Mouse (Mus musculus) CH12.LX (cell line): ENCODE results near the gene Med24. TPM values are rescaled to one million over a fixed set of nuclear protein-coding genes. Genes with fewer than 3 reads are reported as not detected.

Experiments used
- DNase-seq: peaks from one replicate; pipeline ENCODE4 v3.0.0-alpha.2; 2013; ENCODE audit errors: extremely low read depth
- H3K27ac ChIP-seq: 2 replicates; pipeline ENCODE4 v1.5.1; 2012; ENCODE audit warnings: low read depth, mild to moderate bottlenecking, control low read depth, moderate library complexity; ENCODE audit not compliant: insufficient read depth
- H3K27me3 ChIP-seq: replicated peaks from 2 replicates; pipeline ENCODE3; 2012; ENCODE audit warnings: inconsistent platforms
- H3K36me3 ChIP-seq, 2 experiments: replicated peaks in 1 of 2; 2 replicates each; pipeline versions ENCODE3 to v1.6.1; 2012; ENCODE audit warnings: inconsistent platforms in 1 of 2, low read length in 1 of 2, mild to moderate bottlenecking in 1 of 2, mixed read lengths in 1 of 2, moderate library complexity in 1 of 2; ENCODE audit not compliant: control insufficient read depth in 1 of 2, insufficient read depth in 1 of 2
- H3K4me1 ChIP-seq, 2 experiments: 2 replicates each; pipeline ENCODE4 v1.6.1; 2012; ENCODE audit warnings: inconsistent platforms in 1 of 2, moderate library complexity in 1 of 2; ENCODE audit not compliant: insufficient read depth in 2 of 2, control insufficient read depth in 1 of 2
- H3K4me2 ChIP-seq: 2 replicates; pipeline ENCODE4 v1.6.1; 2012; ENCODE audit warnings: low read depth, mild to moderate bottlenecking, control low read depth; ENCODE audit not compliant: poor library complexity, insufficient read depth, severe bottlenecking
- H3K4me3 ChIP-seq, 3 experiments: fragments of 150-350 bp in 1 of 3; sonication (generic) in 1 of 3; replicated peaks in 1 of 3; 2 replicates each; pipeline versions ENCODE3 to v1.5.1; 2011 to 2012; ENCODE audit warnings: low read depth in 2 of 3, low read length in 2 of 3, mild to moderate bottlenecking in 2 of 3, moderate library complexity in 2 of 3, control low read depth in 1 of 3, improper control_type of control experiment in 1 of 3, inconsistent platforms in 1 of 3, mixed read lengths in 1 of 3; ENCODE audit not compliant: poor library complexity in 1 of 3
- H3K79me2 ChIP-seq: replicated peaks from 2 replicates; pipeline ENCODE4 v1.6.1; 2012; ENCODE audit warnings: mild to moderate bottlenecking, moderate library complexity; ENCODE audit not compliant: control insufficient read depth, poor library complexity, insufficient read depth, severe bottlenecking; ENCODE audit errors: extremely low read depth
- H3K9ac ChIP-seq: 2 replicates; pipeline ENCODE4 v1.6.1; 2012; ENCODE audit warnings: low read depth, mild to moderate bottlenecking, control low read depth, moderate library complexity; ENCODE audit not compliant: insufficient read depth
- H3K9me3 ChIP-seq: replicated peaks from 2 replicates; pipeline ENCODE3; 2012; ENCODE audit warnings: low read length, inconsistent platforms, mixed read lengths
- CHD1 ChIP-seq: IDR thresholded peaks from 2 replicates; pipeline ENCODE4 v1.6.1; 2012; ENCODE audit warnings: low read depth, low read length, improper control_type of control experiment, inconsistent platforms
- CHD2 ChIP-seq: IDR thresholded peaks from 2 replicates; pipeline ENCODE4 v1.6.1; 2011; ENCODE audit warnings: low read length, improper control_type of control experiment
- CTCF ChIP-seq, 2 experiments: IDR thresholded peaks in 1 of 2; conservative IDR thresholded peaks in 1 of 2; 2 replicates each; pipeline ENCODE4 v1.5.1; 2011 to 2012; ENCODE audit warnings: low read depth in 2 of 2, low read length in 2 of 2, improper control_type of control experiment in 1 of 2, inconsistent platforms in 1 of 2, mild to moderate bottlenecking in 1 of 2, moderate library complexity in 1 of 2
- E2F4 ChIP-seq: IDR thresholded peaks from 2 replicates; pipeline ENCODE4 v1.6.1; 2011; ENCODE audit warnings: low read depth, low read length, improper control_type of control experiment; ENCODE audit not compliant: insufficient replicate concordance
- GABPA ChIP-seq: IDR thresholded peaks from 2 replicates; pipeline ENCODE4 v1.6.1; 2012; ENCODE audit warnings: low read depth, low read length, improper control_type of control experiment, inconsistent platforms; ENCODE audit not compliant: insufficient replicate concordance
- HCFC1 ChIP-seq: IDR thresholded peaks from 2 replicates; pipeline ENCODE4 v1.6.1; 2012; ENCODE audit warnings: low read depth, mild to moderate bottlenecking, inconsistent platforms, low read length, improper control_type of control experiment
- JUND ChIP-seq: conservative IDR thresholded peaks from 2 replicates; pipeline ENCODE4 v1.6.1; 2011; ENCODE audit warnings: low read depth, low read length, improper control_type of control experiment
- MAZ ChIP-seq: IDR thresholded peaks from 2 replicates; pipeline ENCODE4 v1.6.1; 2012; ENCODE audit warnings: low read depth, mild to moderate bottlenecking, inconsistent platforms, low read length, improper control_type of control experiment, moderate library complexity
- MXI1 ChIP-seq: IDR thresholded peaks from 2 replicates; pipeline ENCODE4 v1.6.1; 2011; ENCODE audit warnings: mild to moderate bottlenecking, low read depth, low read length, improper control_type of control experiment
- MYC ChIP-seq: IDR thresholded peaks from 2 replicates; pipeline ENCODE4 v1.6.1; 2011; ENCODE audit warnings: low read depth, mild to moderate bottlenecking, improper control_type of control experiment, low read length
- NELFE ChIP-seq: IDR thresholded peaks from 2 replicates; pipeline ENCODE4 v1.6.1; 2011; ENCODE audit warnings: low read depth, low read length, improper control_type of control experiment
- PAX5 ChIP-seq: IDR thresholded peaks from 2 replicates; pipeline ENCODE4 v1.6.1; 2012; ENCODE audit warnings: low read length, inconsistent platforms, mixed read lengths
- RAD21 ChIP-seq: IDR thresholded peaks from 2 replicates; pipeline ENCODE4 v1.6.1; 2011; ENCODE audit warnings: low read depth, mild to moderate bottlenecking, low read length, improper control_type of control experiment, moderate library complexity
- RCOR1 ChIP-seq: conservative IDR thresholded peaks from 2 replicates; pipeline ENCODE4 v1.6.1; 2012; ENCODE audit warnings: low read depth, mild to moderate bottlenecking, inconsistent platforms, low read length, improper control_type of control experiment
- SMC3 ChIP-seq: IDR thresholded peaks from 2 replicates; pipeline ENCODE4 v1.6.1; 2011; ENCODE audit warnings: low read depth, low read length, improper control_type of control experiment
- ZC3H11A ChIP-seq: IDR thresholded peaks from 2 replicates; pipeline ENCODE4 v1.6.1; 2012; ENCODE audit warnings: low read depth, mild to moderate bottlenecking, inconsistent platforms, low read length, improper control_type of control experiment
- ZKSCAN1 ChIP-seq: IDR thresholded peaks from 2 replicates; pipeline ENCODE4 v1.6.1; 2012; ENCODE audit warnings: low read depth, inconsistent platforms, low read length, improper control_type of control experiment, borderline replicate concordance
- ZNF384 ChIP-seq: IDR thresholded peaks from 2 replicates; pipeline ENCODE4 v1.6.1; 2012; ENCODE audit warnings: low read depth, low read length, improper control_type of control experiment, inconsistent platforms
- dilution Hi-C: fragments of 300-500 bp; cut with MboI; formaldehyde crosslinking; loops from 2 replicates; pipeline ENCODE4 v1.14.3; 2020; ENCODE audit warnings: low sequenced_read_pairs; ENCODE audit not compliant: extremely low pct_unique_long_range_greater_than_20kb, extremely low pct_ligation_motif_present
- in situ Hi-C: fragments of 300-500 bp; cut with MboI; formaldehyde crosslinking; loops from 3 replicates; pipeline ENCODE4 v1.14.3; 2019; ENCODE audit warnings: low sequenced_read_pairs, low pct_ligation_motif_present, low pct_unique_long_range_greater_than_20kb, mixed read lengths
- polyA plus RNA-seq: library from polyadenylated mRNA; unstranded; fragments of >175 nt; gene quantifications from 2 replicates; pipeline ENCODE4 v1.2.1, GENCODE M21; 2012; ENCODE audit warnings: low read depth; ENCODE audit not compliant: insufficient read length
- total RNA-seq, 2 experiments: library from RNA; depleted of rRNA; stranded (reverse); fragments of 300-350 nt in 1 of 2; fragments of >200 nt in 1 of 2; gene quantifications; 2 replicates each; pipeline ENCODE4 v1.2.3; 2012 to 2014

The Med24 gene
- total and polyA plus RNA-seq, 3 experiments = 30.9 to 78.8 (median 48.6) TPM

GRCm38 (mm10) chr11:98762756-98763501 is 33.7 kb upstream of the Med24 start:
- dilution Hi-C loops = no loop called here
- Histone ChIP-seq H3K9ac (no peak overlapping the region), H3K4me2 (no peak overlapping the region), H3K36me3 (peaks cover 0 to 1% of the 10 kb centered on the region in 2 experiments), H3K27ac (no peak overlapping the region), H3K9me3 (no peaks in the 10 kb centered on the region), H3K27me3 (no peaks in the 10 kb centered on the region), H3K79me2 (no peaks in the 10 kb centered on the region), H3K4me1 (peaks cover 6 to 28% of the 10 kb centered on the region in 2 experiments), H3K4me3 (no peak overlapping the region)
- TF ChIP-seq MAZ (peak; percentile 83; the same call in 1 of the 2 replicates), SMC3 (peak; percentile 86), CTCF (conservative IDR thresholded peaks at IDR 0.05 in 1 of 2, IDR thresholded peaks at IDR 0.05 in 1 of 2; ENCODE audit: low read depth in 2 of 2, low read length in 2 of 2) (peak in 1 of 2 experiments; percentile 83; a peak in 2 of 4 replicates), PAX5 (no peak), RAD21 (peak; percentile 59)
- no peak for DNase-seq
- in situ Hi-C loops = no loop called here

- Histone ChIP-seq H3K4me1 (peaks cover 3 to 23% of the 10 kb centered on the region in 2 experiments), H3K27me3 (no peaks in the 10 kb centered on the region), H3K9ac (no peak overlapping the region), H3K36me3 (peaks cover 0 to 1% of the 10 kb centered on the region in 2 experiments), H3K4me3 (no peak overlapping the region), H3K79me2 (no peaks in the 10 kb centered on the region), H3K27ac (no peak overlapping the region), H3K4me2 (no peak overlapping the region), H3K9me3 (no peaks in the 10 kb centered on the region)
- dilution Hi-C loops = no loop called here
- in situ Hi-C loops = no loop called here
- no peak for TF ChIP-seq ZC3H11A
- TF ChIP-seq GABPA = no peak
- no peak for TF ChIP-seq HCFC1
- TF ChIP-seq JUND = no peak
- TF ChIP-seq ZKSCAN1 = no peak
- no peak for TF ChIP-seq CHD2
- no peak for TF ChIP-seq MYC
- TF ChIP-seq PAX5 = no peak
- TF ChIP-seq MAZ = no peak
- no peak for TF ChIP-seq MXI1
- TF ChIP-seq NELFE = no peak
- no peak for TF ChIP-seq RCOR1
- TF ChIP-seq ZNF384 = no peak
- TF ChIP-seq E2F4 = no peak
- no peak for TF ChIP-seq CTCF (conservative IDR thresholded peaks at IDR 0.05 in 1 of 2, IDR thresholded peaks at IDR 0.05 in 1 of 2; ENCODE audit: low read depth in 2 of 2, low read length in 2 of 2)
- TF ChIP-seq CHD1 = no peak
- no peak for DNase-seq
Measured at GRCm38 (mm10) chr11:98761939-98762338, 32.7 kb upstream of the Med24 start.
